Mouse (Mus musculus) embryonic facial prominence, embryonic 12.5 days (tissue): Measurements from ENCODE around the gene Rfc5. TPM values are rescaled to one million over a fixed set of nuclear protein-coding genes. Genes with fewer than 3 reads are reported as not detected.
"Not testable (repeated sequence)": the region's sequence is repeated elsewhere in the genome, so short reads cannot be mapped to it uniquely, and the experiment has no call there.

ENCODE experiments used
- ATAC-seq: fragments of 200-750 bp; cut with Nextera tagmentation; 2 replicates; pipeline ENCODE4 v1.8.0; 2017; ENCODE audit not compliant: insufficient number of reproducible peaks, insufficient read depth, low FRiP score, low TSS enrichment
- H3K27ac ChIP-seq: fragments of 300-500 bp; sonication (generic); 2 replicates; pipeline ENCODE4 v1.5.1; 2016; ENCODE audit warnings: mild to moderate bottlenecking
- H3K27me3 ChIP-seq: fragments of 300-500 bp; sonication (generic); 2 replicates; pipeline ENCODE4 v1.6.1; 2016; ENCODE audit warnings: mild to moderate bottlenecking, moderate library complexity
- H3K36me3 ChIP-seq: fragments of 300-500 bp; sonication (generic); 2 replicates; pipeline ENCODE4 v1.6.1; 2016; ENCODE audit warnings: mild to moderate bottlenecking
- H3K4me1 ChIP-seq: fragments of 300-500 bp; sonication (generic); 2 replicates; pipeline ENCODE4 v1.6.1; 2016
- H3K4me2 ChIP-seq: fragments of 300-500 bp; sonication (generic); replicated peaks from 2 replicates; pipeline ENCODE4 v1.6.1; 2016; ENCODE audit warnings: mild to moderate bottlenecking, moderate library complexity
- H3K4me3 ChIP-seq: fragments of 300-500 bp; sonication (generic); 2 replicates; pipeline ENCODE4 v1.5.1; 2016; ENCODE audit warnings: mild to moderate bottlenecking
- H3K9ac ChIP-seq: fragments of 300-500 bp; sonication (generic); 2 replicates; pipeline ENCODE4 v1.6.1; 2016; ENCODE audit warnings: mild to moderate bottlenecking, moderate library complexity
- H3K9me3 ChIP-seq: fragments of 300-500 bp; sonication (generic); 2 replicates; pipeline ENCODE4 v1.6.1; 2016; ENCODE audit warnings: mild to moderate bottlenecking, moderate library complexity
- WGBS: fragments of 180-500 bp; shearing (Covaris S2); methylation state at CpG from one replicate; pipeline ENCODE4 v1.1.7; 2016; 5-methylcytosine and 5-hydroxymethylcytosine counted together
- polyA plus RNA-seq: library from polyadenylated mRNA; unstranded; fragments of >200 nt; fragmentation: Nextera tagmentation; extraction: Ambion mirVana; gene quantifications from 2 replicates; pipeline ENCODE4 v1.2.1, GENCODE M21; 2016

Rfc5 gene
- polyA plus RNA-seq, 1 experiment from 2014 or later: 93.2 TPM

- ATAC-seq, H3K9ac ChIP-seq, H3K27ac ChIP-seq, H3K4me3 ChIP-seq, H3K4me2 ChIP-seq, H3K4me1 ChIP-seq, H3K27me3 ChIP-seq, H3K36me3 ChIP-seq: not testable (repeated sequence)
- WGBS: 86% methylated on average over 5 of the region's 5 CpGs
- H3K9me3 ChIP-seq: peaks cover 10% of the 10 kb centered on the region
Measured at GRCm38 (mm10) chr5:117344496-117344895, 44.4 kb downstream of the Rfc5 start.

- H3K4me2 ChIP-seq: no peak overlapping the region
- no peaks in the 10 kb centered on the region for H3K9me3 ChIP-seq
- H3K36me3 ChIP-seq: 0 out of 2 replicates have a peak, but pooled peaks cover 2% of the 10 kb centered on the region
- H3K4me3 ChIP-seq: no peak overlapping the region
- no peak overlapping the region for H3K27ac ChIP-seq
- H3K4me1 ChIP-seq: 0 out of 2 replicates have a peak, but pooled peaks cover 6% of the 10 kb centered on the region
- no peaks in the 10 kb centered on the region for H3K27me3 ChIP-seq
- WGBS: 86% methylated on average over 6 of the region's 6 CpGs
- no peak for ATAC-seq
- H3K9ac ChIP-seq: no peak overlapping the region
Measured at GRCm38 (mm10) chr5:117341896-117342295, 47.0 kb downstream of the Rfc5 start.

DNA sequence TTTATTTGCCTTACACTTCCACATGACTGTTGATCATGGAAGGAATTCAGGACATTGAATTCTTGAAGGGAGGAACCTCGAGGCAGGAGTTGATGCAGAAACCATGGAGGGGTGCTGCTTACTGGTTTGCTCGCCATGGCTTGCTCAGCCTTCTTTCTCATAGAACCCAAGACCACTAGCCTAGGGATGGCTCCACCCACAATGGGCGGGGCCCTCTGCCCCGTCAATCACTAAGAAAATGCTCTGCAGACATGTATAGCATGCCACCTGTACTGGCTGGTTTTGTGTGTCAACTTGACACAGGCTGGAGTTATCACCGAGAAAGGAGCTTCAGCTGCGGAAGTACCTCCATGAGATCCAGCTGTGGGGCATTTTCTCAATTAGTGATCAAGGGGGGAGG lies 48.8 kb downstream of the Rfc5 start:
- H3K4me3 ChIP-seq: no peak overlapping the region
- ATAC-seq: no peak
- 0 out of 2 replicates have a peak, but pooled peaks cover 4% of the 10 kb centered on the region for H3K36me3 ChIP-seq
- no peak overlapping the region for H3K4me2 ChIP-seq
- no peaks in the 10 kb centered on the region for H3K4me1 ChIP-seq
- no peak overlapping the region for H3K9ac ChIP-seq
- 79% methylated on average over 6 of the region's 6 CpGs for whole genome bisulfite sequencing
- H3K9me3 ChIP-seq: no peaks in the 10 kb centered on the region
- no peak overlapping the region for H3K27ac ChIP-seq
- no peaks in the 10 kb centered on the region for H3K27me3 ChIP-seq

- Histone ChIP-seq H3K4me1 (no peaks in the 10 kb centered on the region), H3K9ac (no peak overlapping the region), H3K27me3 (no peaks in the 10 kb centered on the region), H3K4me3 (no peak overlapping the region), H3K36me3 (peaks cover 10% of the 10 kb centered on the region; the same call in 1 of the 2 replicates), H3K4me2 (no peak overlapping the region), H3K9me3 (no peaks in the 10 kb centered on the region), H3K27ac (no peak overlapping the region)
- WGBS: 83% methylated on average over 8 of the region's 8 CpGs
- ATAC-seq: no peak
Measured at GRCm38 (mm10) chr5:117338503-117338902, 50.3 kb downstream of the Rfc5 start.

- H3K9ac ChIP-seq: no peak overlapping the region
- WGBS: 89% methylated on average over 10 of the region's 10 CpGs
- no peak for ATAC-seq
Measured at GRCm38 (mm10) chr5:117337999-117338398, 50.8 kb downstream of the Rfc5 start.

GRCm38 (mm10) chr5:117330457-117330856 lies 58.4 kb downstream of the Rfc5 start:
- no peak overlapping the region for H3K4me2 ChIP-seq
- H3K4me1 ChIP-seq: no peaks in the 10 kb centered on the region
- H3K4me3 ChIP-seq: no peak overlapping the region
- H3K36me3 ChIP-seq: peaks cover 6% of the 10 kb centered on the region; the same call in 1 of the 2 replicates
- no peak overlapping the region for H3K9ac ChIP-seq
- no peaks in the 10 kb centered on the region for H3K9me3 ChIP-seq
- no peak overlapping the region for H3K27ac ChIP-seq
- WGBS: 76% methylated on average over 7 of the region's 7 CpGs
- no peak for ATAC-seq
- no peaks in the 10 kb centered on the region for H3K27me3 ChIP-seq

More at GRCm38 (mm10) chr5:117337999-117338398, 50.8 kb downstream of the Rfc5 start:
- no peaks in the 10 kb centered on the region for H3K4me1 ChIP-seq
- no peaks in the 10 kb centered on the region for H3K9me3 ChIP-seq
- no peaks in the 10 kb centered on the region for H3K27me3 ChIP-seq
- no peak overlapping the region for H3K4me2 ChIP-seq
- H3K4me3 ChIP-seq: no peak overlapping the region
- H3K27ac ChIP-seq: no peak overlapping the region
- H3K36me3 ChIP-seq: peaks cover 10% of the 10 kb centered on the region; the same call in 1 of the 2 replicates

Other genes with a start within 250 kb of the Rfc5 start
- 767 and 781 TPM in 2 replicates for gene Pebp1, start 101.4 kb downstream of the Rfc5 start, polyA plus RNA-seq
- gene Vsig10, start 70.0 kb downstream of the Rfc5 start, polyA plus RNA-seq: 5.4 and 6.7 TPM in 2 replicates
- gene Wsb2, start 31.7 kb downstream of the Rfc5 start, polyA plus RNA-seq: 67.6 and 68.9 TPM in 2 replicates
- gene Ksr2, start 25.0 kb upstream of the Rfc5 start, polyA plus RNA-seq: 0.41 and 0.68 TPM in 2 replicates